Mouse (Mus musculus): ENCODE measurements around the gene Daw1. TPM values are rescaled to one million over a fixed set of nuclear protein-coding genes. Genes with fewer than 3 reads are reported as not detected.

The Daw1 gene
- polyA plus RNA-seq, 1 experiment from 2014 or later = 1.4 TPM

- H3K4me1 ChIP-seq = no peaks in the 10 kb centered on the region
- H3K27me3 ChIP-seq (replicated peaks) = no peaks in the 10 kb centered on the region
- H3K9me3 ChIP-seq (replicated peaks) = no peaks in the 10 kb centered on the region
- H3K9ac ChIP-seq (replicated peaks) = no peak overlapping the region
- WGBS = 74% methylated on average over 1 of the region's 1 CpGs
- no peak overlapping the region for H3K27ac ChIP-seq (replicated peaks)
- no peak overlapping the region for H3K4me3 ChIP-seq (replicated peaks)
- no peaks in the 10 kb centered on the region for H3K36me3 ChIP-seq
- H3K4me2 ChIP-seq = no peak overlapping the region
- no peak for ATAC-seq (ENCODE audit: low FRiP score)
Measured at GRCm38 (mm10) chr1:83209981-83210380, 50.4 kb downstream of the Daw1 start.

DNA sequence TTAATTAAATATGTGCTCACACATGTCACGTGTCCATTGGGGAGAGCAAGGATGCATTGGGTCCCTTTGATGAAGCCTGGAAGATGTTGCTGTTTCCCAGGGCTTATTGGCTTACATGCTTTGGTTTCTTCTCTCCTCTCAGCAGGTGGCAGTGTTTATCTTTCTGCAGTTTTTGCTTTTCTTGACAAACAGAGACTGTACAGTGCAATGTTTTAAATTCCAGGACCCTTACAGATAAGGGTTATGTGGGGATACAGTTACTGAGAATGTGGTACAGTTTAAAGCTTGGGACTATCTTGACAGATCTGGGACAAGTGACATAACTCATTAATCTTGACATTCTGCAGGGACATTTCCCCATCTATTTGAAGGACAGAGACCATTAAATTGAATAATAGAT is 58.7 kb downstream of the Daw1 start:
- 50% methylated on average over 1 of the region's 1 CpGs for whole genome bisulfite sequencing
- H3K27me3 ChIP-seq (replicated peaks) = no peaks in the 10 kb centered on the region
- no peak overlapping the region for H3K27ac ChIP-seq (replicated peaks)
- no peak overlapping the region for H3K9ac ChIP-seq (replicated peaks)
- H3K4me1 ChIP-seq = no peaks in the 10 kb centered on the region
- H3K4me2 ChIP-seq = no peak overlapping the region
- ATAC-seq (ENCODE audit: low FRiP score) = peak; percentile 59; the same call in 1 of the 2 replicates
- H3K36me3 ChIP-seq = no peaks in the 10 kb centered on the region
- no peak overlapping the region for H3K4me3 ChIP-seq (replicated peaks)
- no peaks in the 10 kb centered on the region for H3K9me3 ChIP-seq (replicated peaks)

- H3K9ac ChIP-seq (replicated peaks) = no peak overlapping the region
- H3K9me3 ChIP-seq (replicated peaks) = no peaks in the 10 kb centered on the region
- ATAC-seq (ENCODE audit: low FRiP score) = no peak
- H3K27me3 ChIP-seq (replicated peaks) = no peaks in the 10 kb centered on the region
- no peaks in the 10 kb centered on the region for H3K4me1 ChIP-seq
- H3K36me3 ChIP-seq = no peaks in the 10 kb centered on the region
- no peak overlapping the region for H3K4me3 ChIP-seq (replicated peaks)
- WGBS = 69% methylated on average over 1 of the region's 1 CpGs
- H3K27ac ChIP-seq (replicated peaks) = no peak overlapping the region
- no peak overlapping the region for H3K4me2 ChIP-seq
Measured at GRCm38 (mm10) chr1:83223072-83223471, 63.5 kb downstream of the Daw1 start.

GRCm38 (mm10) chr1:83224423-83224960 is 64.9 kb downstream of the Daw1 start:
- no peak overlapping the region for H3K9ac ChIP-seq (replicated peaks)
- H3K4me3 ChIP-seq (replicated peaks) = no peak overlapping the region
- H3K4me1 ChIP-seq = no peaks in the 10 kb centered on the region
- H3K36me3 ChIP-seq = no peaks in the 10 kb centered on the region
- H3K4me2 ChIP-seq = no peak overlapping the region
- no peak overlapping the region for H3K27ac ChIP-seq (replicated peaks)
- no peaks in the 10 kb centered on the region for H3K9me3 ChIP-seq (replicated peaks)
- H3K27me3 ChIP-seq (replicated peaks) = no peaks in the 10 kb centered on the region
- no peak for ATAC-seq (ENCODE audit: low FRiP score)

GRCm38 (mm10) chr1:83227946-83228345 is 68.4 kb downstream of the Daw1 start:
- Histone ChIP-seq H3K27ac (replicated peaks) (no peak overlapping the region), H3K4me1 (no peaks in the 10 kb centered on the region), H3K9ac (replicated peaks) (no peak overlapping the region), H3K36me3 (no peaks in the 10 kb centered on the region), H3K4me2 (no peak overlapping the region), H3K9me3 (replicated peaks) (no peaks in the 10 kb centered on the region), H3K4me3 (replicated peaks) (no peak overlapping the region), H3K27me3 (replicated peaks) (no peaks in the 10 kb centered on the region)
- 73% methylated on average over 3 of the region's 3 CpGs for WGBS
- no peak for ATAC-seq (ENCODE audit: low FRiP score)

DNA sequence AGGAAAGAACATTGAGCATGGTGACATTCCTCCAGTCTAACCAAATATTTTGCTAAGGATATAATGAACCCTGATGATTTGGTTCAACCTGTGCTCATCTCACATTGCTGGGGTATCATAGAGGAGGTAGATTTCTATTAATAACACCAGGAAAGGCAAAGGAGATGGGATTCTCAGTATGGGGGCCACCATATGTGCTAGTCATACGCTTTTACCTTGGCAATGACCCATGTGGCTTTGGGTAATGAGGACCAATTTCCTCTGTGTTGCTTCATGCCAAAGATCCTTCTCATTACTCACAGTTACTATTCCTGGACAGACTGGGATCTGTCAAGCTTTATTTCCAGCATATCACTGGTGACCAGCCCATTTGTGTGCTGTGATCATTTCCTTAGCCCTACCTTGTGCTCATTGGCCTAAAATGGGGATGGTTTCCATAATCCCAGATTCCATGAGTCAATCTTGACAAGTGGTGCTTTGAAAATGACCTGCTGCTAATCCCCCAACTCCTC is 88.7 kb downstream of the Daw1 start:
- Histone ChIP-seq H3K9ac (replicated peaks) (no peak overlapping the region), H3K27me3 (replicated peaks) (no peaks in the 10 kb centered on the region), H3K27ac (replicated peaks) (no peak overlapping the region), H3K4me3 (replicated peaks) (no peak overlapping the region), H3K4me1 (no peaks in the 10 kb centered on the region), H3K9me3 (replicated peaks) (no peaks in the 10 kb centered on the region), H3K36me3 (no peaks in the 10 kb centered on the region), H3K4me2 (no peak overlapping the region)
- no peak for ATAC-seq (ENCODE audit: low FRiP score)
- 80% methylated on average over 1 of the region's 1 CpGs for WGBS

- ATAC-seq (ENCODE audit: low FRiP score) = no peak
- no peak overlapping the region for H3K4me2 ChIP-seq
- no peak overlapping the region for H3K9ac ChIP-seq (replicated peaks)
- no peaks in the 10 kb centered on the region for H3K9me3 ChIP-seq (replicated peaks)
- H3K27me3 ChIP-seq (replicated peaks) = no peaks in the 10 kb centered on the region
- no peaks in the 10 kb centered on the region for H3K36me3 ChIP-seq
- 85% methylated on average over 1 of the region's 1 CpGs for WGBS
- H3K4me1 ChIP-seq = no peaks in the 10 kb centered on the region
- no peak overlapping the region for H3K27ac ChIP-seq (replicated peaks)
- H3K4me3 ChIP-seq (replicated peaks) = no peak overlapping the region
Measured at GRCm38 (mm10) chr1:83251746-83252145, 92.2 kb downstream of the Daw1 start.

Other genes with a start within 250 kb of the Daw1 start
- 0.26 TPM in 1 of 2 replicates, not detected in the other for gene A030005L19Rik, start 246.4 kb upstream of the Daw1 start, polyA plus RNA-seq (2015; fragmentation: Nextera tagmentation; extraction: Ambion mirVana)
- gene A030014E15Rik, start 234.8 kb upstream of the Daw1 start, polyA plus RNA-seq (2015; fragmentation: Nextera tagmentation; extraction: Ambion mirVana) = not detected in 2 replicates
- not detected in 2 replicates for gene Gm6217, start 228.4 kb upstream of the Daw1 start, polyA plus RNA-seq (2015; fragmentation: Nextera tagmentation; extraction: Ambion mirVana)
- gene A030003K21Rik, start 216.4 kb upstream of the Daw1 start, polyA plus RNA-seq (2015; fragmentation: Nextera tagmentation; extraction: Ambion mirVana) = not detected in 2 replicates
- gene Gm7544, start 203.7 kb upstream of the Daw1 start, polyA plus RNA-seq (2015; fragmentation: Nextera tagmentation; extraction: Ambion mirVana) = not detected in 2 replicates
- not detected in 2 replicates for gene Gm47955, start 199.5 kb upstream of the Daw1 start, polyA plus RNA-seq (2015; fragmentation: Nextera tagmentation; extraction: Ambion mirVana)
- gene Gm47959, start 159.2 kb upstream of the Daw1 start, polyA plus RNA-seq (2015; fragmentation: Nextera tagmentation; extraction: Ambion mirVana) = not detected in 2 replicates
- gene Slc19a3, start 121.3 kb upstream of the Daw1 start, polyA plus RNA-seq (2015; fragmentation: Nextera tagmentation; extraction: Ambion mirVana) = 0.75 and 1.1 TPM in 2 replicates
- gene Krtap28-10, start 117.3 kb upstream of the Daw1 start, polyA plus RNA-seq (2015; fragmentation: Nextera tagmentation; extraction: Ambion mirVana) = not detected in 2 replicates
- gene Gm47969, start 114.8 kb upstream of the Daw1 start, polyA plus RNA-seq (2015; fragmentation: Nextera tagmentation; extraction: Ambion mirVana) = not detected in 2 replicates
- gene A030005K14Rik, start 100.4 kb upstream of the Daw1 start, polyA plus RNA-seq (2015; fragmentation: Nextera tagmentation; extraction: Ambion mirVana) = not detected in 2 replicates
- gene Krtap28-13, start 98.8 kb upstream of the Daw1 start, polyA plus RNA-seq (2015; fragmentation: Nextera tagmentation; extraction: Ambion mirVana) = not detected in 2 replicates
- gene Ccl20, start 43.0 kb upstream of the Daw1 start, polyA plus RNA-seq (2015; fragmentation: Nextera tagmentation; extraction: Ambion mirVana) = 0.49 TPM in 1 of 2 replicates, not detected in the other
- gene Sphkap, start 248.4 kb downstream of the Daw1 start, polyA plus RNA-seq (2015; fragmentation: Nextera tagmentation; extraction: Ambion mirVana) = 13.2 and 14.2 TPM in 2 replicates